Mouse (Mus musculus) left cerebral cortex, adult 18-20 months (tissue): ENCODE data around the gene Mbd3. TPM values are rescaled to one million over a fixed set of nuclear protein-coding genes. Genes with fewer than 3 reads are reported as not detected.

Experiments
- DNase-seq, 2 experiments: peaks; one replicate each; pipeline ENCODE4 v3.0.0; 2021 to 2022; ENCODE audit warnings: low spot score in 2 of 2, mixed read lengths in 1 of 2
- total RNA-seq, 2 experiments: library from RNA; stranded (reverse); gene quantifications; 2 replicates each; pipeline ENCODE4 v1.2.3; 2021

Gene Mbd3
- total RNA-seq, 2 experiments from 2014 or later, result 143 to 166 TPM

GRCm38 (mm10) chr10:80429800-80430199 is 30.4 kb upstream of the Mbd3 start:
- DNase-seq, result no peak

- no peak for DNase-seq
Measured at GRCm38 (mm10) chr10:80425041-80425440, 25.7 kb upstream of the Mbd3 start.

- no peak for DNase-seq
Measured at GRCm38 (mm10) chr10:80423562-80423961, 24.2 kb upstream of the Mbd3 start.

- no peak for DNase-seq
Measured at GRCm38 (mm10) chr10:80421651-80422472, 22.5 kb upstream of the Mbd3 start.

GRCm38 (mm10) chr10:80421208-80421607 is 21.9 kb upstream of the Mbd3 start:
- no peak for DNase-seq

GRCm38 (mm10) chr10:80420729-80421128 is 21.4 kb upstream of the Mbd3 start:
- no peak for DNase-seq

- no peak for DNase-seq
Measured at GRCm38 (mm10) chr10:80419419-80419818, 20.1 kb upstream of the Mbd3 start.

- DNase-seq, result no peak
Measured at GRCm38 (mm10) chr10:80418311-80418710, 19.0 kb upstream of the Mbd3 start.

GRCm38 (mm10) chr10:80417841-80418240 is 18.5 kb upstream of the Mbd3 start:
- no peak for DNase-seq

GRCm38 (mm10) chr10:80417371-80417770 is 18.0 kb upstream of the Mbd3 start:
- no peak for DNase-seq

- no peak for DNase-seq
Measured at GRCm38 (mm10) chr10:80415566-80415965, 16.2 kb upstream of the Mbd3 start.

GRCm38 (mm10) chr10:80412656-80413541 is 13.5 kb upstream of the Mbd3 start:
- peak; percentile 57 to 61 for DNase-seq

- DNase-seq, result no peak
Measured at GRCm38 (mm10) chr10:80407924-80408323, 8.6 kb upstream of the Mbd3 start.

- peak; percentile 93 to 94 for DNase-seq
Measured at GRCm38 (mm10) chr10:80406684-80407501, 7.5 kb upstream of the Mbd3 start, which contains the start of gene Uqcr11. Uqcr11 (minus strand) TSS chr10:80406830.

- no peak for DNase-seq
Measured at GRCm38 (mm10) chr10:80405481-80406173, 6.3 kb upstream of the Mbd3 start.

- DNase-seq, result no peak
Measured at GRCm38 (mm10) chr10:80403044-80403692, 3.8 kb upstream of the Mbd3 start.

GRCm38 (mm10) chr10:80400704-80401161 is 1.4 kb upstream of the Mbd3 start:
- no peak for DNase-seq

GRCm38 (mm10) chr10:80399973-80400703 is 788 bp upstream of the Mbd3 start:
- DNase-seq, result no peak

GRCm38 (mm10) chr10:80398719-80399190 is 595 bp downstream of the Mbd3 start:
- DNase-seq, result peak; percentile 97 to 99
